Mouse (Mus musculus): ENCODE results near the gene Tecr.

DNA sequence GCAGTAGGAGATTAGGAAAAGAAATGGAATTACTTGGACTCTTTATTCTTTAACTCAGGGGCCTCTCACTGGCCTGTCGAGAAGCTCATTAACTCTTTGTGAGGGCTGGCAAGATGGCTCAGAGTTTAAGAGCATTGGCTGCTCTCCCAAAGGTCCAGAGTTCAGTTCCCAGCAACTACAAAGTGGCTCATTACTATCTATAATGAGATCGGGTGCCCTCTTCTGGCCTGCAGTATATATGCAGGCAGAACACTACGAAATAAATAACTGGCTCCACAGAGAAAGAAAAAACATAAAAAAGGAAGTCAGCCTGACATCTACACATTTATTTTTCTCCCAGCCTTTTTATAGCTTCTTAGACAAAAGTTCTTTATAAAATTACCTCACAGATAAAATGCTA is 11.4 kb downstream of the Tecr start:
- TF ChIP-seq CTCF (IDR thresholded peaks at IDR 0.05; ENCODE audit: low read depth, low read length) (peak; percentile 21; the same call in 1 of the 2 replicates), GATA1 (IDR thresholded peaks at IDR 0.05; ENCODE audit: borderline replicate concordance, low read length) (no peak)

All from G1E (cell line).